8 mouse cellular contexts compared by ENCODE assay signal in the genomic region with DNA sequence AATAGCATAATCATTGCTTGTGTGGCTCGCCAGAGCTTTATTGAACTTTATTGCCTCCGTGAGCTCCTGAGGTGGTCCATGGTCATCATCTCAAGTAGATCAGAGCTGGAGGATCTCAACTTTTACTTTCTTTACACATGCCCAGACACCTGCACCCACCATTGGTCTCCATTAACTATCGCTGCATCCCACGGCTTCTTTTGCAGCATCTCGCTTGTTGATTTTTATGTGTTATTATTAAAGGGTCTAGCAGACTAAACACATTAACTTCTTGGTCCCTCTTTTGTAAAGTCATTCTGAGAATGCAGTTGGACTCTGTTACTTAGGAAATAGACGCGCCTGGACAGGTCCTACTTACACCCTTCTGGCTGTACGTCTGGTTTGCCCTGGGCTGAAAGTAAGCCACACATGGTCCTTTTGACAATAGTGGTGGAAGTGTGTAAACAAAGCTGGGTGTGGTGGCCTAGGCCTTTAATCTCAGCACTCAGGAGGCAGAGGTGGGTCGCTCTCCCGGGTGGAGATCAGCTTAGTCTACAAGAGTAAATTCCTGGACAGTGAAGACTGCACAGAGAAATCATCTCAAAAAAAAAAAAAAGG. TPM values are rescaled to one million over a fixed set of nuclear protein-coding genes. Genes with fewer than 3 reads are reported as not detected.
DNase-seq lines count a peak whose midpoint lies in the region; ATAC-seq and TF ChIP-seq lines count a peak whose summit lies in the region.

No protein-coding gene starts in this region.

- ATAC-seq in midbrain, embryonic 13.5 days = peak; percentile 27
- no peak for ATAC-seq in monocyte, adult 5-6 weeks (replicated peaks; ENCODE audit: insufficient number of reproducible peaks, low FRiP score, low TSS enrichment, poor library complexity, severe bottlenecking)

- no peaks in the 10 kb centered on the region for H3K9me3 ChIP-seq in hindbrain, embryonic 10.5 days
- no peaks in the 10 kb centered on the region for H3K9me3 ChIP-seq in midbrain, embryonic 13.5 days

- no peak for TF ChIP-seq CTCF in bone marrow macrophage, adult 2 months (IDR thresholded peaks at IDR 0.05; ENCODE audit: low read depth, low read length)

- peaks cover 15% of the 10 kb centered on the region; the same call in 1 of the 2 replicates for H3K36me3 ChIP-seq in hindbrain, embryonic 10.5 days
- H3K36me3 ChIP-seq in midbrain, embryonic 13.5 days = 0 out of 2 replicates have a peak, but pooled peaks cover 7% of the 10 kb centered on the region

- peak overlapping the region; percentile 58 for H3K4me3 ChIP-seq in bone marrow macrophage, adult 2 months (ENCODE audit: insufficient read depth, low read length)
- H3K4me3 ChIP-seq in hindbrain, embryonic 10.5 days = peak overlapping the region; percentile 100
- H3K4me3 ChIP-seq in midbrain, embryonic 13.5 days (replicated peaks) = peak overlapping the region; percentile 100

- H3K27me3 ChIP-seq in hindbrain, embryonic 10.5 days (ENCODE audit: insufficient read depth, poor library complexity, severe bottlenecking) = no peaks in the 10 kb centered on the region
- H3K27me3 ChIP-seq in midbrain, embryonic 13.5 days = no peaks in the 10 kb centered on the region

- H3K4me2 ChIP-seq in midbrain, embryonic 13.5 days (replicated peaks) = peak overlapping the region; percentile 49

- no peak overlapping the region; the same call in 1 of the 2 replicates for H3K9ac ChIP-seq in midbrain, embryonic 13.5 days (replicated peaks)

- 95% methylated on average over 10 of the region's 10 CpGs for WGBS in hindbrain, embryonic 10.5 days
- 93% methylated on average over 10 of the region's 10 CpGs for WGBS in midbrain, embryonic 13.5 days

- peak; percentile 31 for DNase-seq in kidney, adult 9 months
- DNase-seq in kidney, adult 8-10 months = no peak
- DNase-seq in hindbrain, embryonic 10.5 days (ENCODE audit: low spot score) = no peak
- DNase-seq in frontal cortex, adult 2 months (ENCODE audit: extremely low spot score in 1 of 2, low spot score in 1 of 2) = no peak
- no peak for DNase-seq in right cerebral cortex, postnatal 36 days (ENCODE audit: low spot score in 2 of 2)

- no peak for TF ChIP-seq POLR2A in bone marrow macrophage, adult 2 months (IDR thresholded peaks at IDR 0.05; ENCODE audit: borderline replicate concordance, low read depth, low read length)

- H3K27ac ChIP-seq in bone marrow macrophage, adult 2 months (ENCODE audit: insufficient read depth, low read depth, low read length) = no peak overlapping the region
- H3K27ac ChIP-seq in hindbrain, embryonic 10.5 days = peak overlapping the region; percentile 98
- H3K27ac ChIP-seq in midbrain, embryonic 13.5 days = peak overlapping the region; percentile 90

- H3K4me1 ChIP-seq in bone marrow macrophage, adult 2 months (ENCODE audit: control insufficient read depth, insufficient read depth, low read length) = peaks cover 15% of the 10 kb centered on the region
- peaks cover 14% of the 10 kb centered on the region for H3K4me1 ChIP-seq in hindbrain, embryonic 10.5 days (replicated peaks)
- peaks cover 27% of the 10 kb centered on the region for H3K4me1 ChIP-seq in midbrain, embryonic 13.5 days (replicated peaks)

RNA-seq across cellular contexts. Expression of gene Sbno1, which starts 0.8 kb away (rescaled TPM):
- 57.5 and 59.2 TPM in 2 replicates for polyA plus RNA-seq in bone marrow macrophage, adult 2 months (2012; ENCODE audit: insufficient read depth, insufficient read length, missing spikeins)
- polyA plus RNA-seq in hindbrain, embryonic 10.5 days (2016; fragmentation: Nextera tagmentation; extraction: Ambion mirVana) = 84.6 and 86.6 TPM in 2 replicates
- polyA plus RNA-seq in midbrain, embryonic 13.5 days (2015; fragmentation: Nextera tagmentation; extraction: Ambion mirVana) = 116 and 118 TPM in 2 replicates
- polyA plus RNA-seq in frontal cortex, adult 2 months (2012; rRNA removed) = 57.7 and 59.5 TPM in 2 replicates
- total RNA-seq in monocyte, adult 5-6 weeks (2017) = 178 to 275 TPM (median 193 TPM) in 3 replicates

RNA-seq across cellular contexts. Expression of gene Kmt5a, which starts 13.2 kb away (rescaled TPM):
- polyA plus RNA-seq in bone marrow macrophage, adult 2 months (2012; ENCODE audit: insufficient read depth, insufficient read length, missing spikeins) = 49.2 and 58.6 TPM in 2 replicates
- 34.3 and 43.7 TPM in 2 replicates for polyA plus RNA-seq in hindbrain, embryonic 10.5 days (2016; fragmentation: Nextera tagmentation; extraction: Ambion mirVana)
- 20.4 and 23.6 TPM in 2 replicates for polyA plus RNA-seq in midbrain, embryonic 13.5 days (2015; fragmentation: Nextera tagmentation; extraction: Ambion mirVana)
- 41.8 and 54.3 TPM in 2 replicates for polyA plus RNA-seq in frontal cortex, adult 2 months (2012; rRNA removed)
- 78.3 to 109 TPM (median 102 TPM) in 3 replicates for total RNA-seq in monocyte, adult 5-6 weeks (2017)

RNA-seq across cellular contexts. Expression of gene Rilpl2, which starts 51.6 kb away (rescaled TPM):
- polyA plus RNA-seq in bone marrow macrophage, adult 2 months (2012; ENCODE audit: insufficient read depth, insufficient read length, missing spikeins) = 106 and 113 TPM in 2 replicates
- 21.5 and 23.1 TPM in 2 replicates for polyA plus RNA-seq in hindbrain, embryonic 10.5 days (2016; fragmentation: Nextera tagmentation; extraction: Ambion mirVana)
- polyA plus RNA-seq in midbrain, embryonic 13.5 days (2015; fragmentation: Nextera tagmentation; extraction: Ambion mirVana) = 18.2 and 19.4 TPM in 2 replicates
- polyA plus RNA-seq in frontal cortex, adult 2 months (2012; rRNA removed) = 24.5 and 25.9 TPM in 2 replicates
- 47.8 to 86.1 TPM (median 71.4 TPM) in 3 replicates for total RNA-seq in monocyte, adult 5-6 weeks (2017)

RNA-seq across cellular contexts. Expression of gene Snrnp35, which starts 56.4 kb away (rescaled TPM):
- 20.5 and 21.6 TPM in 2 replicates for polyA plus RNA-seq in bone marrow macrophage, adult 2 months (2012; ENCODE audit: insufficient read depth, insufficient read length, missing spikeins)
- 29.7 and 35.4 TPM in 2 replicates for polyA plus RNA-seq in hindbrain, embryonic 10.5 days (2016; fragmentation: Nextera tagmentation; extraction: Ambion mirVana)
- 26.1 and 26.3 TPM in 2 replicates for polyA plus RNA-seq in midbrain, embryonic 13.5 days (2015; fragmentation: Nextera tagmentation; extraction: Ambion mirVana)
- polyA plus RNA-seq in frontal cortex, adult 2 months (2012; rRNA removed) = 9.6 and 11.8 TPM in 2 replicates
- total RNA-seq in monocyte, adult 5-6 weeks (2017) = 7.4 to 12.5 TPM (median 9.8 TPM) in 3 replicates
